Mouse (Mus musculus) ES-E14 (cell line): ENCODE measurements at regions not wholly inside any gene's neighbourhood (a gene's known extent, or its start where the extent isn't known, plus 50 kb on each side); places are given as distances from the start of the nearest gene placed in this dataset.

Experiments used
- DNase-seq: peaks from one replicate; pipeline ENCODE4 v3.0.0-alpha.2; 2013; ENCODE audit warnings: low read depth, low spot score
- H3K27ac ChIP-seq: 2 replicates; pipeline ENCODE4 v1.5.1; 2012; ENCODE audit warnings: low read depth, mild to moderate bottlenecking, low read length, moderate library complexity, mixed read lengths; ENCODE audit not compliant: poor library complexity, insufficient read depth, severe bottlenecking
- H3K36me3 ChIP-seq: 2 replicates; pipeline ENCODE4 v1.6.1; 2012; ENCODE audit warnings: mild to moderate bottlenecking, low read length, moderate library complexity, mixed read lengths; ENCODE audit not compliant: control insufficient read depth, poor library complexity, insufficient read depth, severe bottlenecking
- H3K4me1 ChIP-seq, 2 experiments: fragments of 150-350 bp in 1 of 2; sonication (generic) in 1 of 2; 2 replicates each; pipeline ENCODE4 v1.6.1; 2012; ENCODE audit warnings: low read length in 2 of 2, mild to moderate bottlenecking in 1 of 2, mixed read lengths in 1 of 2; ENCODE audit not compliant: control insufficient read depth in 2 of 2, insufficient read depth in 2 of 2, poor library complexity in 1 of 2
- H3K4me3 ChIP-seq, 2 experiments: fragments of 150-350 bp in 1 of 2; sonication (generic) in 1 of 2; 2 replicates each; pipeline ENCODE4 v1.5.1; 2012; ENCODE audit warnings: low read length in 2 of 2, low read depth in 1 of 2, mild to moderate bottlenecking in 1 of 2, mixed read lengths in 1 of 2; ENCODE audit not compliant: insufficient read depth in 1 of 2, poor library complexity in 1 of 2, severe bottlenecking in 1 of 2
- H3K9ac ChIP-seq: 2 replicates; pipeline ENCODE4 v1.6.1; 2012; ENCODE audit warnings: low read depth, mild to moderate bottlenecking, low read length, mixed read lengths; ENCODE audit not compliant: poor library complexity, insufficient read depth, severe bottlenecking
- H3K9me3 ChIP-seq: fragments of 150-350 bp; sonication (generic); 2 replicates; pipeline ENCODE4 v1.6.1; 2012; ENCODE audit warnings: low read depth, mild to moderate bottlenecking, low read length; ENCODE audit not compliant: control insufficient read depth, insufficient read depth
- CHD2 ChIP-seq: IDR thresholded peaks from 2 replicates; pipeline ENCODE4 v1.6.1; 2014; ENCODE audit warnings: mild to moderate bottlenecking, low read depth, low read length, inconsistent platforms
- HCFC1 ChIP-seq: IDR thresholded peaks from 2 replicates; pipeline ENCODE4 v1.6.1; 2012; ENCODE audit warnings: low read length, inconsistent platforms, borderline replicate concordance; ENCODE audit not compliant: insufficient read depth
- MAFK ChIP-seq: IDR thresholded peaks from 2 replicates; pipeline ENCODE4 v1.6.1; 2014; ENCODE audit warnings: mild to moderate bottlenecking, low read depth, low read length, inconsistent platforms; ENCODE audit not compliant: insufficient read depth
- ZC3H11A ChIP-seq: IDR thresholded peaks from 2 replicates; pipeline ENCODE4 v1.6.1; 2012; ENCODE audit warnings: low read depth, mild to moderate bottlenecking, inconsistent platforms, low read length, borderline replicate concordance
- ZNF384 ChIP-seq: IDR thresholded peaks from 2 replicates; pipeline ENCODE4 v1.6.1; 2012; ENCODE audit warnings: low read depth, low read length, inconsistent platforms
- in situ Hi-C, 2 experiments: fragments of 600-800 bp; cut with MboI; formaldehyde crosslinking; loops; one replicate each; pipeline ENCODE4 v1.15.1; 2025; ENCODE audit warnings: low sequenced_read_pairs in 2 of 2, inconsistent platforms in 1 of 2; ENCODE audit not compliant: unreplicated experiment in 2 of 2

DNA sequence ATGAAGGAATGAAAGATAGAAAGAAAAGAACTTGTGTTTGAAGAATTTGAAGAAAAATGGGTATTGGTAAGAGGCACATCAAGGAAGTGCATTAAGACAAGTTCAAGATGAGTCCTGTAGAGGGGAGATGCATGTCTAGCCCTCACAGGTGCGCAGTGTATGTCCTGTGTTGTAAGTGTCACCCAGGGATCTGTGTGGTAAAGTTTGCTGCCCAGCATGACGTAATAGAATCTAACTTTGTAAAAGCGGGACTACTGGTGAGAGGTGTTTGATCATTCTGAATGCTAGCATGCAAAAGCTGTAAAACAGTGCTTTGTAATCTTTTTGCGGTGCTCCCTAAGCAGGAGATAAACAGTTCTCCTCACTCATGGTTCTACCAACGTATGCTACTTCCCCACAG, 857.4 kb downstream of the Stpg2 start:
- Histone ChIP-seq H3K4me3 (no peak overlapping the region), H3K9me3 (no peaks in the 10 kb centered on the region), H3K9ac (no peak overlapping the region), H3K36me3 (no peaks in the 10 kb centered on the region), H3K27ac (no peak overlapping the region), H3K4me1 (no peaks in the 10 kb centered on the region)
- in situ Hi-C loops = no loop called here
- no peak for TF ChIP-seq HCFC1
- TF ChIP-seq ZC3H11A = no peak
- no peak for TF ChIP-seq CHD2
- no peak for TF ChIP-seq ZNF384
- no peak for TF ChIP-seq MAFK
- no peak for DNase-seq

DNA sequence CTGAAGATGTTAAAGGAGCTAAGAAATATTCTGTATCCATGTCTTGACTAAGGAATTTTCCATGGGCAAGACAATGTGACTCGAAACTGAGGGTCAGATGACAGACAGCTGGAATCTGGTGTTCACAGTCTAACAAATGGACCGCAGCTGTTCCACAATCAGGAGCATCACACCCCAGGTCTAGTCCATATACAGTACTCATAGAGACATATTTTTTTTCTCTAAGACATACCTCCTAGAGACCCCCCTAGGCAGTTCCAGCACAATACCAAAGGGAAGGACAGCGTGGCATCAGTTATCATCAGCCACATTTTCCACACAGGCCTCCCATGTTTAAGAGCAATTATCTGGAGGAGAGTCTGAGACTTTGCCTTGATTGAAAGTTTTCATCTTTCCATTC, 878.8 kb downstream of the Stpg2 start:
- Histone ChIP-seq H3K36me3 (no peaks in the 10 kb centered on the region), H3K4me3 (no peak overlapping the region), H3K9me3 (no peaks in the 10 kb centered on the region), H3K27ac (no peak overlapping the region), H3K4me1 (no peaks in the 10 kb centered on the region), H3K9ac (no peak overlapping the region)
- no peak for DNase-seq
- no peak for TF ChIP-seq MAFK
- no peak for TF ChIP-seq ZC3H11A
- TF ChIP-seq ZNF384 = no peak
- in situ Hi-C loops = no loop called here

DNA sequence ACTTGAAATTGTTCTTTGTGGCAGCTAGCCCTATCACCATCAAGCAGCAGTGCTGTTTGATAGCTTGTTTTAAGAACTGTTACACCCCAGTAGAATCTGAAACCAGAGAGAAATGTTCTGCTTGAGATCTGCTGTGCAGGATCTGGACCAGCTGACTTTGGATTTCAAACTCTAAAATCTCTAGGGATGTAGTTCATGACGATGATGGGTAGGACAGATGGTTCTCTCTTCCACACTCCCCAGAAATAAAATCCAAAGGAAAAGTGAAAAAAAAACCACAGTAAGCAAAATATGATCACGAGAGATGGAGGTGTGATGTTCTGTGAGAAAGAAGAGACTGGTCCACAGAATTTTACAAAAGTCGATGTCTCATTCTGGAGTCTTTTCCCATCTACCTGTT, 879.9 kb downstream of the Stpg2 start:
- no peak for TF ChIP-seq ZC3H11A
- Histone ChIP-seq H3K4me1 (no peaks in the 10 kb centered on the region), H3K27ac (no peak overlapping the region), H3K36me3 (no peaks in the 10 kb centered on the region), H3K4me3 (no peak overlapping the region), H3K9ac (no peak overlapping the region), H3K9me3 (no peaks in the 10 kb centered on the region)
- in situ Hi-C loops = no loop called here
- DNase-seq = no peak

DNA sequence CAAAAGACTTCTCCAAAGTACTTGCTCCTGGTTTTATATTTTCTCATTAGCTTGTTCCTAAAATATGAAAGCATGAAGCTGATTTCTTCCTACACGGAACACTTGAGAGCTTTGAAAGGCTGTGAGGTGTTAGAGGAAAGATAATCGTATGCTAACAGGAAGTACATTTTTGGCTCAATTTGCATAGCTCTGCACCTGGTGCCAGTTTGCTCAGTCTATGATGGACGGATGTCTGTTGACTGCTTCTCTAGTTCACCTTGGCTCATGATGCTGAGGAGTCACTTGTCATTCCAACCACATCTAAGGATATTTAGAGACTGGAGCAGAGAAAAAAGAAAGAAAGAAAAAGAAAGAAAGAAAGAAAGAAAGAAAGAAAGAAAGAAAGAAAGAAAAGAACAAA, 882.5 kb downstream of the Stpg2 start:
- no peak overlapping the region for H3K9ac ChIP-seq
- H3K4me1 ChIP-seq = no peaks in the 10 kb centered on the region
- H3K27ac ChIP-seq = no peak overlapping the region
- H3K4me3 ChIP-seq = no peak overlapping the region
- in situ Hi-C loops = no loop called here
- H3K36me3 ChIP-seq = no peaks in the 10 kb centered on the region
- H3K9me3 ChIP-seq = no peaks in the 10 kb centered on the region
- DNase-seq = no peak
- TF ChIP-seq HCFC1 (no peak), ZC3H11A (no peak), CHD2 (no peak), MAFK (no peak), ZNF384 (no peak)

GRCm38 (mm10) chr3:140091900-140092299, 886.4 kb downstream of the Stpg2 start:
- DNase-seq = no peak
- TF ChIP-seq ZC3H11A (no peak), MAFK (no peak), CHD2 (no peak), HCFC1 (no peak), ZNF384 (no peak)

More at GRCm38 (mm10) chr3:140091900-140092299, 886.4 kb downstream of the Stpg2 start:
- Histone ChIP-seq H3K9ac (no peak overlapping the region), H3K4me3 (no peak overlapping the region), H3K27ac (no peak overlapping the region), H3K36me3 (no peaks in the 10 kb centered on the region), H3K4me1 (no peaks in the 10 kb centered on the region), H3K9me3 (no peaks in the 10 kb centered on the region)
- in situ Hi-C loops = no loop called here
